Mouse (Mus musculus) cerebellum, adult 2 months (tissue): ENCODE measurements at regions not wholly inside any gene's neighbourhood (a gene's known extent, or its start where the extent isn't known, plus 50 kb on each side); places are given as distances from the start of the nearest gene placed in this dataset.

ENCODE experiments used
- CTCF ChIP-seq: fragments of 200-500 bp; IDR thresholded peaks from 2 replicates; pipeline ENCODE4 v1.5.1; 2011; ENCODE audit warnings: low read depth, mild to moderate bottlenecking, control low read depth, low read length, moderate library complexity, borderline replicate concordance; ENCODE audit not compliant: insufficient read depth
- POLR2A ChIP-seq: fragments of 200-500 bp; IDR thresholded peaks from 2 replicates; pipeline ENCODE4 v1.6.1; 2011; ENCODE audit warnings: low read length, control low read depth, borderline replicate concordance; ENCODE audit not compliant: insufficient read depth

DNA sequence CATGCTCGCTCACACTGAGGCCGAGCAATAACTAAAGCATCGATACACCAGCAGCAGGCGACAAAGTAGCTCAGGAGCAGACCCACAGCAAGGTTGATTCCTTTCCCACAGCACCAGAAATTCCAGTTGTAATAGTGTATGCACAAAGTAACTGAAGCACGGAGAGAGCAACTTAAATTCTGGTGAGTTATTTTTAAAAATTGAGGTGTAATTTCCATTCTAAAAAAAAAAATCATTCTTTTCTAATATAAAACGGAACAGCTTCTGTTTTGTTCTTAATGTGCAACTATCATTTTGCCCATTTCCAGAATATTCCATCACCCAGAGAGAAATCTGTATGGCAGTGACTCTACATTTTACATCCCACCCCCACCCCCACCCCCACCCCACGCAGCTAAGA is 202.1 kb upstream of the Runx1 start:
- no peak for TF ChIP-seq CTCF
- no peak for TF ChIP-seq POLR2A
